ENCODE assay signal across 16 mouse cellular contexts in genomic region chrX:99873259-99873919, GRCm38 (mm10). TPM values are rescaled to one million over a fixed set of nuclear protein-coding genes. Genes with fewer than 3 reads are reported as not detected.
DNase-seq lines count a peak whose midpoint lies in the region; ATAC-seq lines count a peak whose summit lies in the region.
"Had no signal": no experiment of that assay in that cellular context is flagged by ENCODE, and none has a peak within 500 bp of the region (broad histone marks: within the 10 kb centered on the region; RNA-seq: fewer than 3 reads in every experiment).

No protein-coding gene starts in this region.

- H3K27ac ChIP-seq in heart, embryonic 11.5 days (ENCODE audit: low read depth, low read length): peak overlapping the region; percentile 50; the same call in 1 of the 2 replicates
- H3K27ac ChIP-seq: kidney, postnatal 0 days; limb, embryonic 15.5 days; midbrain, embryonic 12.5 days; stomach, embryonic 15.5 days had no signal

- H3K4me1 ChIP-seq in heart, embryonic 11.5 days (ENCODE audit: control insufficient read depth, insufficient read depth, low read length): no peaks in the 10 kb centered on the region
- H3K4me1 ChIP-seq: limb, embryonic 15.5 days; midbrain, embryonic 12.5 days; stomach, embryonic 15.5 days had no signal

- no peak overlapping the region for H3K9ac ChIP-seq in heart, embryonic 11.5 days (ENCODE audit: low read depth, low read length)
- H3K9ac ChIP-seq: limb, embryonic 15.5 days; midbrain, embryonic 12.5 days; stomach, embryonic 15.5 days had no signal

- 0 out of 2 replicates have a peak, but pooled peaks cover 3% of the 10 kb centered on the region for H3K27me3 ChIP-seq in heart, embryonic 11.5 days (ENCODE audit: control insufficient read depth, insufficient read depth, low read length)
- H3K27me3 ChIP-seq: CH12.LX; stomach, embryonic 15.5 days had no signal

- H3K4me2 ChIP-seq in heart, embryonic 11.5 days: no peak overlapping the region
- H3K4me2 ChIP-seq: limb, embryonic 15.5 days; midbrain, embryonic 12.5 days; stomach, embryonic 15.5 days had no signal

- H3K9me3 ChIP-seq in heart, embryonic 11.5 days (replicated peaks; ENCODE audit: control insufficient read depth, low read length): no peaks in the 10 kb centered on the region
- H3K9me3 ChIP-seq: limb, embryonic 15.5 days; midbrain, embryonic 12.5 days; stomach, embryonic 15.5 days had no signal

- 38% methylated on average over 2 of the region's 2 CpGs for WGBS in heart, embryonic 11.5 days (ENCODE audit: insufficient replicate concordance)

- H3K4me3 ChIP-seq in heart, embryonic 11.5 days (ENCODE audit: low read depth, low read length): no peak overlapping the region
- H3K4me3 ChIP-seq: limb, embryonic 15.5 days; midbrain, embryonic 12.5 days; stomach, embryonic 15.5 days had no signal

- DNase-seq in heart, adult 18-20 months: peak; percentile 29 to 34
- no peak for DNase-seq in heart, postnatal 14 days
- peak; percentile 6 for DNase-seq in lung, postnatal 10 days
- no peak for DNase-seq in lung, postnatal 25 days (ENCODE audit: low spot score)
- DNase-seq in heart, postnatal 10 days: peak; percentile 12 to 20
- no peak for DNase-seq in frontal cortex, postnatal 10 days (ENCODE audit: low spot score in 2 of 2)
- DNase-seq: cerebellum, adult 2 months; embryo, embryonic 11 days; gastrocnemius, postnatal 10 days; lung, postnatal 14 days had no signal

- no peaks in the 10 kb centered on the region for H3K36me3 ChIP-seq in heart, embryonic 11.5 days (ENCODE audit: control insufficient read depth, insufficient read depth, low read length)
- H3K36me3 ChIP-seq: limb, embryonic 15.5 days; midbrain, embryonic 12.5 days; stomach, embryonic 15.5 days had no signal

- intact Hi-C loops in heart, postnatal 14 days (cut with DNase I): no loop called here
- intact Hi-C loops in heart, postnatal 10 days (cut with DNase I): no loop called here

- ATAC-seq in heart, embryonic 11.5 days (replicated peaks; ENCODE audit: insufficient number of reproducible peaks, low FRiP score, low TSS enrichment): no peak

RNA-seq across cellular contexts. Expression of gene Tmem28, which starts 52.6 kb away (rescaled TPM):
- under 1 TPM in 1 of 2 experiments, not detected in 1; 0.18 TPM for total RNA-seq in heart, adult 18-20 months (2021)
- not detected for total RNA-seq in heart, postnatal 14 days (2021)
- 0.11 TPM in 1 of 2 replicates, not detected in the other for polyA plus RNA-seq in heart, embryonic 11.5 days (2014; fragmentation: Nextera tagmentation; extraction: Ambion mirVana)
- not detected for total RNA-seq in heart, postnatal 10 days (2021)
- total RNA-seq: CH12.LX had no signal
- polyA plus RNA-seq: kidney, postnatal 0 days had no signal

Comparison
In these comparisons a context has a peak if more than half of its experiments do, and no peak if none do; other contexts are left out.
1. DNase-seq: peak in heart, adult 18-20 months (2 of 2), lung, postnatal 10 days (single experiment) and heart, postnatal 10 days (2 of 2); none in heart, postnatal 14 days (0 of 2), lung, postnatal 25 days (single experiment) and frontal cortex, postnatal 10 days (0 of 2).